Mouse (Mus musculus): ENCODE measurements around the gene Olfr1450. TPM values are rescaled to one million over a fixed set of nuclear protein-coding genes. Genes with fewer than 3 reads are reported as not detected.

The Olfr1450 gene
- not detected in 2 replicates for polyA plus RNA-seq (2012)

DNA sequence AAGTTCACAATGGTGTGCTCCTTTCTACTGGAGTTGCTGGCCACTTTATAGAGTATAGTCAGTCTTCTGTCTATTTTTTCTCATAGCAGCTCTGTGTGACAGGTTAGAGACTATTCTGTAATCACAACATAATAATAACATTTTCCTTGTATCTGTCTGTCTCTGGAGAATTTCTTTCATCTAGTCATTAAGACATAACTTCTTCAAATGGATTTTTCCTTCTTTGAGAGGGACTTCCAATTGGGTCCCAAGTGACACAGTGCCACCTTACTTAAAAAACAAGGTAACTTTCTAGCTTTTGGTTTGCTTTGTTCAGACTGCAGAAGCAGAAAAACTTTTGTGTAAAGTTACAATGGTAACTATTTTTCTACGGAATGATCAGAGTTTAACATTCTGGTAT, at the start of gene Olfr1450:
TSS of gene Olfr1450 (plus strand) at position 301 of the 400 bp plus-strand sequence.

GRCm38 (mm10) chr19:12903643-12904042, 46.4 kb upstream of the Olfr1450 start, which contains the start of gene Olfr1447:
Gene Olfr1447, minus strand, starts transcription at chr19:12903743.

DNA sequence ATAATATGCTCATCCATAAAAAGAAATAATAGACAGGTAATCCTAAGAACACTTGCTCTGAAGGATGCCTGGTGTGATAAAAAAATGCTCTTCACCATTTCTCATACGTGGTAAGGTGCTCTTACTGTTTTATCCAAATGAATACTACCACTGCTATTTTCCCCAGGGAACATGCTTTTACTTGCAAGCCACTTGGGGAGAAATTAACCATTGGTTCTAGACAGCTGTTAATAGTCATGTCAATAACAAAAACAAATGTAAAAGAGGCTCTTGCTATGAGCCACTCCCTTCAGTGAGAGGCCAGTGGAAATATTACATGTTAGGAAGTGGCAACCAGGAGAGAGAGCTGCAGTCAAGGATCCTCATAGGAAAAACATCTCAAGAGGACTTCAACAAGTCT, 25.7 kb upstream of the Olfr1450 start, which contains the start of gene Olfr1448:
TSS of gene Olfr1448 (minus strand) at position 101 of the 400 bp plus-strand sequence.

GRCm38 (mm10) chr19:12930540-12930939, 19.5 kb upstream of the Olfr1450 start, which contains the start of gene Olfr1449:
Gene Olfr1449, plus strand, starts transcription at chr19:12930840.

GRCm38 (mm10) chr19:12994714-12995113, 44.7 kb downstream of the Olfr1450 start, which contains the start of gene Olfr1451:
Gene Olfr1451, plus strand, starts transcription at chr19:12995014.

Other genes with a start within 250 kb of the Olfr1450 start
- gene Cntf, start 184.6 kb upstream of the Olfr1450 start, polyA plus RNA-seq (2012) = 0.10 and 0.22 TPM in 2 replicates
- gene Zfp91, start 154.1 kb upstream of the Olfr1450 start, polyA plus RNA-seq (2012) = 35.3 and 51.8 TPM in 2 replicates
- gene Lpxn, start 154.1 kb upstream of the Olfr1450 start, polyA plus RNA-seq (2012) = 0.18 and 0.88 TPM in 2 replicates
- gene Gm5244, start 103.6 kb upstream of the Olfr1450 start, polyA plus RNA-seq (2012) = not detected in 2 replicates
- not detected in 2 replicates for gene Olfr1444, start 93.0 kb upstream of the Olfr1450 start, polyA plus RNA-seq (2012)
- not detected in 2 replicates for gene Olfr1445, start 66.4 kb upstream of the Olfr1450 start, polyA plus RNA-seq (2012)
- not detected in 2 replicates for gene Olfr1446, start 56.7 kb upstream of the Olfr1450 start, polyA plus RNA-seq (2012)
- not detected in 2 replicates for gene Olfr1447, start 46.5 kb upstream of the Olfr1450 start, polyA plus RNA-seq (2012)
- gene Olfr1448, start 25.8 kb upstream of the Olfr1450 start, polyA plus RNA-seq (2012) = not detected in 2 replicates
- not detected in 2 replicates for gene Olfr1449, start 19.4 kb upstream of the Olfr1450 start, polyA plus RNA-seq (2012)
- gene Olfr1451, start 44.8 kb downstream of the Olfr1450 start, polyA plus RNA-seq (2012) = not detected in 2 replicates
- not detected in 2 replicates for gene Olfr1453, start 78.1 kb downstream of the Olfr1450 start, polyA plus RNA-seq (2012)
- not detected in 2 replicates for gene Olfr1454, start 110.4 kb downstream of the Olfr1450 start, polyA plus RNA-seq (2012)
- gene Olfr1457, start 147.6 kb downstream of the Olfr1450 start, polyA plus RNA-seq (2012) = not detected in 2 replicates
- not detected in 2 replicates for gene Olfr1458, start 156.5 kb downstream of the Olfr1450 start, polyA plus RNA-seq (2012)
- gene Olfr1459, start 199.3 kb downstream of the Olfr1450 start, polyA plus RNA-seq (2012) = not detected in 2 replicates
- not detected in 2 replicates for gene Olfr1461, start 212.7 kb downstream of the Olfr1450 start, polyA plus RNA-seq (2012)
- not detected in 2 replicates for gene Olfr1462, start 235.5 kb downstream of the Olfr1450 start, polyA plus RNA-seq (2012)